In genomic region chr11:78036791-78037190, GRCm38 (mm10) we compare ENCODE assay signal across 15 mouse cellular contexts. TPM values are rescaled to one million over a fixed set of nuclear protein-coding genes. Genes with fewer than 3 reads are reported as not detected.
DNase-seq lines count a peak whose midpoint lies in the region; ATAC-seq and TF ChIP-seq lines count a peak whose summit lies in the region.
"Had no signal": no experiment of that assay in that cellular context is flagged by ENCODE, and none has a peak within 500 bp of the region (broad histone marks: within the 10 kb centered on the region; RNA-seq: fewer than 3 reads in every experiment).

No protein-coding gene starts in this region.

- H3K36me3 ChIP-seq in erythroblast, embryonic 14.5 days (ENCODE audit: control insufficient read depth) = peaks cover 90% of the 10 kb centered on the region
- peaks cover 12% of the 10 kb centered on the region; the same call in 1 of the 2 replicates for H3K36me3 ChIP-seq in kidney, embryonic 16.5 days (ENCODE audit: insufficient read depth, low read length)
- peaks cover 46% of the 10 kb centered on the region for H3K36me3 ChIP-seq in embryonic facial prominence, embryonic 10.5 days (replicated peaks)
- H3K36me3 ChIP-seq in limb, embryonic 10.5 days = peaks cover 38% of the 10 kb centered on the region

- H3K9me3 ChIP-seq in erythroblast, embryonic 14.5 days (ENCODE audit: control insufficient read depth, low read length) = no peaks in the 10 kb centered on the region
- H3K9me3 ChIP-seq in kidney, embryonic 16.5 days (ENCODE audit: low read length) = no peaks in the 10 kb centered on the region
- no peaks in the 10 kb centered on the region for H3K9me3 ChIP-seq in embryonic facial prominence, embryonic 10.5 days
- H3K9me3 ChIP-seq in limb, embryonic 10.5 days (replicated peaks) = no peaks in the 10 kb centered on the region
- H3K9me3 ChIP-seq: heart, embryonic 15.5 days had no signal

- peak overlapping the region; percentile 82; the same call in 1 of the 2 replicates for H3K9ac ChIP-seq in kidney, embryonic 16.5 days (replicated peaks; ENCODE audit: low read length)

- peaks cover 84% of the 10 kb centered on the region for H3K4me1 ChIP-seq in erythroblast, embryonic 14.5 days (ENCODE audit: control insufficient read depth)
- peaks cover 25% of the 10 kb centered on the region for H3K4me1 ChIP-seq in kidney, embryonic 16.5 days (ENCODE audit: insufficient read depth, low read length)
- peaks cover 44% of the 10 kb centered on the region for H3K4me1 ChIP-seq in embryonic facial prominence, embryonic 10.5 days
- H3K4me1 ChIP-seq in limb, embryonic 10.5 days = peaks cover 48% of the 10 kb centered on the region

- ATAC-seq in erythroblast, adult 5-6 weeks (replicated peaks; ENCODE audit: low FRiP score, poor library complexity, severe bottlenecking) = no peak
- ATAC-seq in kidney, embryonic 16.5 days (ENCODE audit: low FRiP score, low TSS enrichment) = no peak

- 82% methylated on average over 10 of the region's 10 CpGs for WGBS in kidney, embryonic 16.5 days
- 82% methylated on average over 10 of the region's 10 CpGs for WGBS in embryonic facial prominence, embryonic 10.5 days
- 82% methylated on average over 10 of the region's 10 CpGs for WGBS in limb, embryonic 10.5 days

- intact Hi-C loops in left cerebral cortex, adult 2 months (cut with DNase I) = loop anchor here (5.0 kb wide), 1 partner anchor 141 kb away; the partner anchor contains the start of genes Nek8 and Tlcd1

- no peaks in the 10 kb centered on the region for H3K27me3 ChIP-seq in erythroblast, embryonic 14.5 days (ENCODE audit: control insufficient read depth)
- H3K27me3 ChIP-seq in kidney, embryonic 16.5 days (ENCODE audit: insufficient read depth, low read length) = no peaks in the 10 kb centered on the region
- no peaks in the 10 kb centered on the region for H3K27me3 ChIP-seq in embryonic facial prominence, embryonic 10.5 days (replicated peaks; ENCODE audit: low read depth, poor library complexity, severe bottlenecking)
- no peaks in the 10 kb centered on the region for H3K27me3 ChIP-seq in limb, embryonic 10.5 days (ENCODE audit: low read depth, poor library complexity, severe bottlenecking)
- H3K27me3 ChIP-seq: heart, embryonic 15.5 days had no signal

- DNase-seq in kidney, adult 8-10 months = no peak
- DNase-seq in embryonic facial prominence, embryonic 10.5 days (ENCODE audit: low spot score) = no peak
- DNase-seq in limb, embryonic 10.5 days (ENCODE audit: low spot score) = no peak
- no peak for DNase-seq in left cerebral cortex, adult 2 months (ENCODE audit: extremely low spot score in 1 of 2, low spot score in 2 of 2)
- DNase-seq: adrenal gland, postnatal 14 days; cerebellum, postnatal 10 days; gastrocnemius, postnatal 36 days; kidney, postnatal 10 days; lung, adult 18-20 months; lung, postnatal 10 days; right cerebral cortex, postnatal 14 days had no signal

- H3K4me3 ChIP-seq in erythroblast, embryonic 14.5 days (replicated peaks) = peak overlapping the region; percentile 84
- no peak overlapping the region for H3K4me3 ChIP-seq in kidney, embryonic 16.5 days (ENCODE audit: low read length)
- H3K4me3 ChIP-seq in embryonic facial prominence, embryonic 10.5 days = peak overlapping the region; percentile 90; the same call in 1 of the 2 replicates
- peak overlapping the region; percentile 9; the same call in 1 of the 2 replicates for H3K4me3 ChIP-seq in limb, embryonic 10.5 days
- H3K4me3 ChIP-seq in left cerebral cortex, adult 2 months = no peak overlapping the region

- no peak overlapping the region for H3K27ac ChIP-seq in kidney, embryonic 16.5 days (ENCODE audit: low read length)
- 0 out of 2 replicates have a peak overlapping the region, but pooled peaks have one; percentile 92 for H3K27ac ChIP-seq in embryonic facial prominence, embryonic 10.5 days (replicated peaks)
- 0 out of 2 replicates have a peak overlapping the region, but pooled peaks have one; percentile 53 for H3K27ac ChIP-seq in limb, embryonic 10.5 days
- no peak overlapping the region for H3K27ac ChIP-seq in left cerebral cortex, adult 2 months

- TF ChIP-seq CTCF in left cerebral cortex, adult 2 months (IDR thresholded peaks at IDR 0.05) = no peak

- no peak overlapping the region for H3K4me2 ChIP-seq in kidney, embryonic 16.5 days (replicated peaks; ENCODE audit: low read depth, low read length)

RNA-seq across cellular contexts. Expression of gene Flot2, which starts 0.9 kb away (rescaled TPM):
- 4.8 and 5.4 TPM in 2 replicates for polyA plus RNA-seq in erythroblast, embryonic 14.5 days (2012)
- 14.2 and 31.5 TPM in 2 replicates for total RNA-seq in erythroblast, adult 5-6 weeks (2015; ENCODE audit: low replicate concordance)
- total RNA-seq in erythroblast, adult 5-6 weeks (2017; ENCODE audit: low replicate concordance) = 22.5 and 24.7 TPM in 2 replicates
- polyA plus RNA-seq in kidney, embryonic 16.5 days (2015; fragmentation: Nextera tagmentation; extraction: Ambion mirVana) = 57.4 and 61.1 TPM in 2 replicates
- polyA plus RNA-seq in embryonic facial prominence, embryonic 10.5 days (2016; fragmentation: Nextera tagmentation; extraction: Ambion mirVana) = 57.8 and 60.9 TPM in 2 replicates
- polyA plus RNA-seq in limb, embryonic 10.5 days (2016; fragmentation: Nextera tagmentation; extraction: Ambion mirVana) = 58.9 and 64.6 TPM in 2 replicates
- total RNA-seq in left cerebral cortex, adult 2 months (2021) = 10 to 100 TPM; 91.2 to 96.0 TPM

RNA-seq across cellular contexts. Expression of gene Dhrs13, which starts 4.7 kb away (rescaled TPM):
- polyA plus RNA-seq in erythroblast, embryonic 14.5 days (2012) = 4.7 and 5.1 TPM in 2 replicates
- total RNA-seq in erythroblast, adult 5-6 weeks (2015; ENCODE audit: low replicate concordance) = 3.1 and 6.0 TPM in 2 replicates
- total RNA-seq in erythroblast, adult 5-6 weeks (2017; ENCODE audit: low replicate concordance) = 1.5 and 3.6 TPM in 2 replicates
- polyA plus RNA-seq in kidney, embryonic 16.5 days (2015; fragmentation: Nextera tagmentation; extraction: Ambion mirVana) = 17.0 and 17.1 TPM in 2 replicates
- 12.8 and 13.2 TPM in 2 replicates for polyA plus RNA-seq in embryonic facial prominence, embryonic 10.5 days (2016; fragmentation: Nextera tagmentation; extraction: Ambion mirVana)
- polyA plus RNA-seq in limb, embryonic 10.5 days (2016; fragmentation: Nextera tagmentation; extraction: Ambion mirVana) = 16.1 and 17.5 TPM in 2 replicates
- total RNA-seq in left cerebral cortex, adult 2 months (2021) = 1 to 10 TPM; 5.5 to 6.3 TPM

RNA-seq across cellular contexts. Expression of gene Eral1, which starts 43.4 kb away (rescaled TPM):
- 0.14 and 0.29 TPM in 2 replicates for polyA plus RNA-seq in erythroblast, embryonic 14.5 days (2012)
- 3.7 and 7.7 TPM in 2 replicates for total RNA-seq in erythroblast, adult 5-6 weeks (2015; ENCODE audit: low replicate concordance)
- 3.9 and 7.0 TPM in 2 replicates for total RNA-seq in erythroblast, adult 5-6 weeks (2017; ENCODE audit: low replicate concordance)
- polyA plus RNA-seq in kidney, embryonic 16.5 days (2015; fragmentation: Nextera tagmentation; extraction: Ambion mirVana) = 41.0 and 41.6 TPM in 2 replicates
- 40.9 and 41.5 TPM in 2 replicates for polyA plus RNA-seq in embryonic facial prominence, embryonic 10.5 days (2016; fragmentation: Nextera tagmentation; extraction: Ambion mirVana)
- 43.4 and 45.4 TPM in 2 replicates for polyA plus RNA-seq in limb, embryonic 10.5 days (2016; fragmentation: Nextera tagmentation; extraction: Ambion mirVana)
- 10 to 100 TPM; 18.9 to 19.0 TPM for total RNA-seq in left cerebral cortex, adult 2 months (2021)

RNA-seq across cellular contexts. Expression of gene Phf12, which starts 54.2 kb away (rescaled TPM):
- polyA plus RNA-seq in erythroblast, embryonic 14.5 days (2012) = 16.6 and 19.3 TPM in 2 replicates
- total RNA-seq in erythroblast, adult 5-6 weeks (2015; ENCODE audit: low replicate concordance) = 19.9 and 24.2 TPM in 2 replicates
- 9.8 and 11.5 TPM in 2 replicates for total RNA-seq in erythroblast, adult 5-6 weeks (2017; ENCODE audit: low replicate concordance)
- polyA plus RNA-seq in kidney, embryonic 16.5 days (2015; fragmentation: Nextera tagmentation; extraction: Ambion mirVana) = 15.9 and 16.0 TPM in 2 replicates
- 20.5 and 21.6 TPM in 2 replicates for polyA plus RNA-seq in embryonic facial prominence, embryonic 10.5 days (2016; fragmentation: Nextera tagmentation; extraction: Ambion mirVana)
- 21.0 and 23.1 TPM in 2 replicates for polyA plus RNA-seq in limb, embryonic 10.5 days (2016; fragmentation: Nextera tagmentation; extraction: Ambion mirVana)
- 10 to 100 TPM; 58.9 to 59.2 TPM for total RNA-seq in left cerebral cortex, adult 2 months (2021)

RNA-seq across cellular contexts. Expression of gene Fam222b, which starts 57.7 kb away (rescaled TPM):
- 0.77 and 0.78 TPM in 2 replicates for polyA plus RNA-seq in erythroblast, embryonic 14.5 days (2012)
- 10.2 and 14.8 TPM in 2 replicates for total RNA-seq in erythroblast, adult 5-6 weeks (2015; ENCODE audit: low replicate concordance)
- total RNA-seq in erythroblast, adult 5-6 weeks (2017; ENCODE audit: low replicate concordance) = 1.4 and 3.7 TPM in 2 replicates
- 14.8 and 19.3 TPM in 2 replicates for polyA plus RNA-seq in kidney, embryonic 16.5 days (2015; fragmentation: Nextera tagmentation; extraction: Ambion mirVana)
- polyA plus RNA-seq in embryonic facial prominence, embryonic 10.5 days (2016; fragmentation: Nextera tagmentation; extraction: Ambion mirVana) = 28.2 and 29.9 TPM in 2 replicates
- polyA plus RNA-seq in limb, embryonic 10.5 days (2016; fragmentation: Nextera tagmentation; extraction: Ambion mirVana) = 22.7 and 24.2 TPM in 2 replicates
- total RNA-seq in left cerebral cortex, adult 2 months (2021) = 10 to 100 TPM; 27.5 to 32.1 TPM

Comparison
In these comparisons a context has a peak if more than half of its experiments do, and no peak if none do; other contexts are left out.
1. H3K4me3 ChIP-seq: peak in erythroblast, embryonic 14.5 days (single experiment), embryonic facial prominence, embryonic 10.5 days (single experiment) and limb, embryonic 10.5 days (single experiment); none in kidney, embryonic 16.5 days (single experiment) and left cerebral cortex, adult 2 months (single experiment).
2. H3K27ac ChIP-seq: peak in embryonic facial prominence, embryonic 10.5 days (single experiment) and limb, embryonic 10.5 days (single experiment); none in kidney, embryonic 16.5 days (single experiment) and left cerebral cortex, adult 2 months (single experiment).
3. RNA of gene Eral1, which starts 43.4 kb away (polyA plus RNA-seq): 43.4 to 45.4 TPM in limb, embryonic 10.5 days, 41.0 to 41.6 TPM in kidney, embryonic 16.5 days and 40.9 to 41.5 TPM in embryonic facial prominence, embryonic 10.5 days; 0.14 to 0.29 TPM in erythroblast, embryonic 14.5 days; every median in the first group is over 10 times any median in the second.